Mouse (Mus musculus) bone marrow, adult 2 months (tissue): ENCODE measurements around the gene Fbxw10. TPM values are rescaled to one million over a fixed set of nuclear protein-coding genes. Genes with fewer than 3 reads are reported as not detected.

Source experiments
- H3K27ac ChIP-seq: fragments of 200-500 bp; 2 replicates; pipeline ENCODE4 v1.5.1; 2012; ENCODE audit warnings: low read depth, mild to moderate bottlenecking, control low read depth, inconsistent platforms, low read length; ENCODE audit not compliant: control insufficient read depth, poor library complexity, insufficient read depth
- H3K4me1 ChIP-seq: fragments of 200-500 bp; 2 replicates; pipeline ENCODE4 v1.6.1; 2011; ENCODE audit warnings: low read length; ENCODE audit not compliant: control insufficient read depth, insufficient read depth
- H3K4me3 ChIP-seq: fragments of 200-500 bp; replicated peaks from 2 replicates; pipeline ENCODE3; 2011; ENCODE audit warnings: mild to moderate bottlenecking, low read depth, low read length, control low read depth; ENCODE audit not compliant: control insufficient read depth
- CTCF ChIP-seq: fragments of 200-500 bp; IDR thresholded peaks from 2 replicates; pipeline ENCODE4 v1.5.1; 2011; ENCODE audit warnings: low read length, control low read depth; ENCODE audit not compliant: control insufficient read depth, insufficient read depth
- POLR2A ChIP-seq: fragments of 200-500 bp; IDR thresholded peaks from 2 replicates; pipeline ENCODE4 v1.6.1; 2011; ENCODE audit warnings: low read depth, mild to moderate bottlenecking, control low read depth, low read length, borderline replicate concordance; ENCODE audit not compliant: control insufficient read depth
- WGBS: fragments of 180-500 bp; shearing (Covaris S2); methylation state at CpG from one replicate; pipeline ENCODE4 v1.1.7; 2018; 5-methylcytosine and 5-hydroxymethylcytosine counted together
- polyA plus RNA-seq: library from polyadenylated mRNA; stranded (reverse); fragments of >200 nt; gene quantifications from 2 replicates; pipeline ENCODE4 v1.2.4, GENCODE M21; 2011; ENCODE audit warnings: low replicate concordance; ENCODE audit not compliant: missing spikeins, insufficient read depth, insufficient read length

The Fbxw10 gene
- polyA plus RNA-seq, 1 experiment = 2.5 TPM

GRCm38 (mm10) chr11:62920743-62921050, 73.8 kb downstream of the Fbxw10 start:
- Histone ChIP-seq H3K4me3 (no peak overlapping the region), H3K27ac (no peak overlapping the region), H3K4me1 (no peaks in the 10 kb centered on the region; the same call in 1 of the 2 replicates)
- TF ChIP-seq CTCF (no peak), POLR2A (no peak)
- WGBS = 26% methylated on average over 5 of the region's 6 CpGs

- no peak overlapping the region for H3K27ac ChIP-seq
- WGBS = 38% methylated on average over 25 of the region's 25 CpGs
- H3K4me3 ChIP-seq = no peak overlapping the region
These were observed 74.4 kb downstream of the Fbxw10 start for GRCm38 (mm10) chr11:62921052-62921977.

GRCm38 (mm10) chr11:62924091-62924761, 77.4 kb downstream of the Fbxw10 start:
- H3K4me1 ChIP-seq = no peaks in the 10 kb centered on the region; the same call in 1 of the 2 replicates

More at GRCm38 (mm10) chr11:62921052-62921977, 74.4 kb downstream of the Fbxw10 start:
- TF ChIP-seq POLR2A = no peak
- TF ChIP-seq CTCF = peak; percentile 71
- no peaks in the 10 kb centered on the region; the same call in 1 of the 2 replicates for H3K4me1 ChIP-seq

More at GRCm38 (mm10) chr11:62924091-62924761, 77.4 kb downstream of the Fbxw10 start:
- H3K4me3 ChIP-seq = no peak overlapping the region
- WGBS = 60% methylated on average over 6 of the region's 6 CpGs
- TF ChIP-seq CTCF = no peak
- TF ChIP-seq POLR2A = no peak
- H3K27ac ChIP-seq = no peak overlapping the region

Other genes starting within 250 kb of the Fbxw10 start
- 0.49 and 2.5 TPM in 2 replicates for gene Lrrc75a, start 198.5 kb upstream of the Fbxw10 start, polyA plus RNA-seq
- gene Mmgt2, start 198.4 kb upstream of the Fbxw10 start, polyA plus RNA-seq = 5.2 and 6.8 TPM in 2 replicates
- 0.66 and 2.3 TPM in 2 replicates for gene Zfp287, start 115.2 kb upstream of the Fbxw10 start, polyA plus RNA-seq
- gene Gm10428, start 94.0 kb upstream of the Fbxw10 start, polyA plus RNA-seq = not detected in 2 replicates
- 1.9 and 2.6 TPM in 2 replicates for gene Zfp286, start 57.6 kb upstream of the Fbxw10 start, polyA plus RNA-seq
- gene Trim16, start 26.8 kb upstream of the Fbxw10 start, polyA plus RNA-seq = 1.5 and 4.3 TPM in 2 replicates
- gene Tvp23b, start 32.4 kb downstream of the Fbxw10 start, polyA plus RNA-seq = 6.4 and 11.0 TPM in 2 replicates
- not detected in 2 replicates for gene Cdrt4, start 104.1 kb downstream of the Fbxw10 start, polyA plus RNA-seq
- gene Tekt3, start 214.6 kb downstream of the Fbxw10 start, polyA plus RNA-seq = not detected in 2 replicates